Mouse (Mus musculus): ENCODE measurements around the gene Fam122a.

The Fam122a gene

GRCm38 (mm10) chr19:24490275-24490674 is 13.1 kb upstream of the Fam122a start:
- DNase-seq (ENCODE audit: extremely low read depth, low read depth): no peak

- no peak for DNase-seq (ENCODE audit: extremely low read depth, low read depth)
These were observed 9.5 kb upstream of the Fam122a start for GRCm38 (mm10) chr19:24486433-24487296.

GRCm38 (mm10) chr19:24484612-24485194 is 7.5 kb upstream of the Fam122a start:
- DNase-seq (ENCODE audit: extremely low read depth, low read depth): no peak

GRCm38 (mm10) chr19:24480916-24481315 is 3.8 kb upstream of the Fam122a start:
- DNase-seq (ENCODE audit: extremely low read depth, low read depth): no peak

GRCm38 (mm10) chr19:24476461-24476860 is 695 bp downstream of the Fam122a start:
- DNase-seq (ENCODE audit: extremely low read depth, low read depth): peak; percentile 45

GRCm38 (mm10) chr19:24475281-24475680 is 1.9 kb downstream of the Fam122a start:
- no peak for DNase-seq (ENCODE audit: extremely low read depth, low read depth)

GRCm38 (mm10) chr19:24472512-24472911 is 4.6 kb downstream of the Fam122a start:
- no peak for DNase-seq (ENCODE audit: extremely low read depth, low read depth)

- DNase-seq (ENCODE audit: extremely low read depth, low read depth): no peak
These were observed 5.6 kb downstream of the Fam122a start for GRCm38 (mm10) chr19:24471538-24471937.

GRCm38 (mm10) chr19:24469216-24469615 is 7.9 kb downstream of the Fam122a start:
- no peak for DNase-seq (ENCODE audit: extremely low read depth, low read depth)

GRCm38 (mm10) chr19:24468616-24469015 is 8.5 kb downstream of the Fam122a start:
- no peak for DNase-seq (ENCODE audit: extremely low read depth, low read depth)

GRCm38 (mm10) chr19:24463011-24463410 is 14.1 kb downstream of the Fam122a start:
- no peak for DNase-seq (ENCODE audit: extremely low read depth, low read depth)

- no peak for DNase-seq (ENCODE audit: extremely low read depth, low read depth)
These were observed 20.4 kb downstream of the Fam122a start for GRCm38 (mm10) chr19:24456591-24457231.

- no peak for DNase-seq (ENCODE audit: extremely low read depth, low read depth)
These were observed 21.8 kb downstream of the Fam122a start for GRCm38 (mm10) chr19:24455249-24455960.

- DNase-seq (ENCODE audit: extremely low read depth, low read depth): no peak
These were observed 22.7 kb downstream of the Fam122a start for GRCm38 (mm10) chr19:24454451-24454850.

- no peak for DNase-seq (ENCODE audit: extremely low read depth, low read depth)
These were observed 23.8 kb downstream of the Fam122a start for GRCm38 (mm10) chr19:24453379-24453778.

- peak; percentile 84 for DNase-seq (ENCODE audit: extremely low read depth, low read depth)
These were observed 24.7 kb downstream of the Fam122a start for GRCm38 (mm10) chr19:24452441-24452898.

- DNase-seq (ENCODE audit: extremely low read depth, low read depth): no peak
These were observed 25.5 kb downstream of the Fam122a start for GRCm38 (mm10) chr19:24451626-24452025.

- DNase-seq (ENCODE audit: extremely low read depth, low read depth): peak; percentile 51
These were observed 26.4 kb downstream of the Fam122a start for GRCm38 (mm10) chr19:24450740-24451139.

GRCm38 (mm10) chr19:24444322-24444721 is 32.8 kb downstream of the Fam122a start:
- DNase-seq (ENCODE audit: extremely low read depth, low read depth): no peak

- peak; percentile 46 for DNase-seq (ENCODE audit: extremely low read depth, low read depth)
These were observed 37.4 kb downstream of the Fam122a start for GRCm38 (mm10) chr19:24439715-24440114.

- DNase-seq (ENCODE audit: extremely low read depth, low read depth): no peak
These were observed 42.9 kb downstream of the Fam122a start for GRCm38 (mm10) chr19:24434291-24434690.
